15 mouse cellular contexts compared by ENCODE assay signal in the genomic region with DNA sequence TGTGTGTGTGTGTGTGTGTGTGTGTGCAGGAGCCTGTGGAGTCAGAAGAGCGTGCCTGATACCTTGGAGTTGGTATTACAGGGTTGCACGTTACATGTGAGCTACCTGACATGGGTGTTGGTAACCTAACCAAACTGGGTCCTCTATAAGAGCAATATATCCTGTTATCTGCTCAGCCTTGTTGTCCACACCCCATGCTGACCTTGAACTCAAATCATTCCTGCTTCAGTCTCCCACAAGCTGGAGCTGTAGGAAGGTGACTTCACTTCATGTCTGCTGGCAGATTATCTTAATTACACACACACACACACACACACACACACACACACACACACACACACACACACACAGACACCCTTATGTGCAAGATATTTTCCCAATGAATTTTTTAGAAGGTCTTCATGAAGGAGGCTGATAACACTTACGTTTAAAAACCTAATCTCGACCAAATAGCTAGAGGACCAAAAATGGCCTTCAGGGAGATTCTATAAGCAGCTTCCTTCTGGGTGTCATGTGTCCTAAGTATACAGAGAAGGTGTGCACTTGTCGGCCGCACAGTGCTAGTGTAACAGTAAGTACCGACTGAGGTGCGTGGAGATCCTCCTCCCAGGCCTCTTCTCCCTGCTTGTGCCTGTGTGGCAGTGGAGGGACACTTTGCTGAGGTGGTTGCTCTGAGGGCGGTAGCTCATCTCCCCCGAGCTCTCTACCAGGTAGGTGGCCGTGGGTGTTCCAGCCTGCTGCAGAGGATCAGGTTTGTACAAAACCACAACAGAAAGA. TPM values are rescaled to one million over a fixed set of nuclear protein-coding genes. Genes with fewer than 3 reads are reported as not detected.
A peak's percentile ranks its signal among the peaks of the same experiment; 100 is the strongest.
DNase-seq lines count a peak whose midpoint lies in the region; ATAC-seq lines count a peak whose summit lies in the region.
"Had no signal": no experiment of that assay in that cellular context is flagged by ENCODE, and none has a peak within 500 bp of the region (broad histone marks: within the 10 kb centered on the region; RNA-seq: fewer than 3 reads in every experiment).

No protein-coding gene starts in this region.

- H3K4me1 ChIP-seq in heart, embryonic 10.5 days = peaks cover 38% of the 10 kb centered on the region
- peaks cover 18% of the 10 kb centered on the region for H3K4me1 ChIP-seq in intestine, embryonic 16.5 days (ENCODE audit: control insufficient read depth, insufficient read depth, low read length)

- 74% methylated on average over 11 of the region's 11 CpGs for WGBS in heart, embryonic 10.5 days
- WGBS in intestine, embryonic 16.5 days = 76% methylated on average over 11 of the region's 11 CpGs

- H3K4me2 ChIP-seq in intestine, embryonic 16.5 days (ENCODE audit: low read depth, low read length) = no peak overlapping the region
- H3K4me2 ChIP-seq: midbrain, embryonic 11.5 days had no signal

- H3K9ac ChIP-seq in intestine, embryonic 16.5 days (ENCODE audit: low read depth, low read length) = no peak overlapping the region

- peak; percentile 27 for ATAC-seq in CD4-positive, CD25-positive, alpha-beta regulatory T cell, adult 4 months
- ATAC-seq in intestine, embryonic 16.5 days = 0 out of 2 replicates have a peak, but pooled peaks have one; percentile 8
- no peak for ATAC-seq in erythroid progenitor cell, adult 5-6 weeks (replicated peaks; ENCODE audit: low FRiP score, poor library complexity, severe bottlenecking)

- no peaks in the 10 kb centered on the region for H3K36me3 ChIP-seq in heart, embryonic 10.5 days
- no peaks in the 10 kb centered on the region for H3K36me3 ChIP-seq in intestine, embryonic 16.5 days (ENCODE audit: control insufficient read depth, insufficient read depth, low read length)

- no peaks in the 10 kb centered on the region for H3K9me3 ChIP-seq in heart, embryonic 10.5 days
- H3K9me3 ChIP-seq in intestine, embryonic 16.5 days (ENCODE audit: control insufficient read depth, low read length) = no peaks in the 10 kb centered on the region

- H3K27ac ChIP-seq in heart, embryonic 10.5 days = peak overlapping the region; percentile 10; the same call in 1 of the 2 replicates
- no peak overlapping the region for H3K27ac ChIP-seq in intestine, embryonic 16.5 days (ENCODE audit: low read length)

- no peak overlapping the region for H3K4me3 ChIP-seq in heart, embryonic 10.5 days
- no peak overlapping the region for H3K4me3 ChIP-seq in intestine, embryonic 16.5 days (ENCODE audit: low read length)
- H3K4me3 ChIP-seq: myocyte had no signal

- no peak for DNase-seq in heart, embryonic 10.5 days (ENCODE audit: low spot score)
- no peak for DNase-seq in heart, adult 18-20 months
- DNase-seq in naive thymus-derived CD4-positive, alpha-beta T cell, adult 2 months (ENCODE audit: low read depth) = peak; percentile 56
- DNase-seq in adipocyte (ENCODE audit: low spot score) = no peak
- no peak for DNase-seq in gastrocnemius, postnatal 4 days (ENCODE audit: low spot score in 2 of 2)
- DNase-seq: B cell, adult 2 months; cerebellum, adult 2 months; heart, postnatal 4 days; kidney, postnatal 36 days; thymus, postnatal 25 days had no signal

- no peaks in the 10 kb centered on the region for H3K27me3 ChIP-seq in heart, embryonic 10.5 days (ENCODE audit: insufficient read depth, poor library complexity, severe bottlenecking)
- no peaks in the 10 kb centered on the region for H3K27me3 ChIP-seq in intestine, embryonic 16.5 days (replicated peaks; ENCODE audit: control insufficient read depth, insufficient read depth, low read length)

RNA-seq across cellular contexts. Expression of gene Cblb, which starts 49.8 kb away (rescaled TPM):
- polyA plus RNA-seq in heart, embryonic 10.5 days (2016; fragmentation: Nextera tagmentation; extraction: Ambion mirVana) = 15.5 and 16.1 TPM in 2 replicates
- total RNA-seq in heart, adult 18-20 months (2021) = 10 to 100 TPM; 10.9 to 14.4 TPM
- 10 to 100 TPM; 42.2 to 42.6 TPM for polyA plus RNA-seq in CD4-positive, CD25-positive, alpha-beta regulatory T cell, adult 4 months (2017; shearing (Covaris generic))
- polyA plus RNA-seq in intestine, embryonic 16.5 days (2015; fragmentation: Nextera tagmentation; extraction: Ambion mirVana) = 5.7 and 7.1 TPM in 2 replicates
- 10 to 100 TPM; 28.2 to 28.7 TPM for total RNA-seq in gastrocnemius, postnatal 4 days (2021)
- total RNA-seq in erythroid progenitor cell, adult 5-6 weeks (2015; ENCODE audit: low replicate concordance) = 14.3 and 17.3 TPM in 2 replicates
- total RNA-seq in erythroid progenitor cell, adult 5-6 weeks (2017; ENCODE audit: low replicate concordance) = 5.4 and 7.8 TPM in 2 replicates
